Mouse (Mus musculus) forebrain, embryonic 15.5 days (tissue): ENCODE measurements around the gene Ptov1. TPM values are rescaled to one million over a fixed set of nuclear protein-coding genes. Genes with fewer than 3 reads are reported as not detected.
A peak's percentile ranks its signal among the peaks of the same experiment; 100 is the strongest.

Experiments used
- ATAC-seq: fragments of 200-750 bp; cut with Nextera tagmentation; replicated peaks from 2 replicates; pipeline ENCODE4 v1.8.0; 2017; ENCODE audit warnings: mild to moderate bottlenecking, moderate TSS enrichment, moderate library complexity
- H3K27ac ChIP-seq: fragments of 300-500 bp; sonication (generic); replicated peaks from 2 replicates; pipeline ENCODE4 v1.5.1; 2015; ENCODE audit warnings: mild to moderate bottlenecking, inconsistent platforms
- H3K27me3 ChIP-seq: fragments of 300-500 bp; sonication (generic); 2 replicates; pipeline ENCODE4 v1.6.1; 2015; ENCODE audit warnings: inconsistent platforms
- H3K36me3 ChIP-seq: fragments of 300-500 bp; sonication (generic); 2 replicates; pipeline ENCODE4 v1.6.1; 2015; ENCODE audit warnings: mild to moderate bottlenecking, inconsistent platforms
- H3K4me1 ChIP-seq: fragments of 300-500 bp; sonication (generic); 2 replicates; pipeline ENCODE4 v1.6.1; 2015; ENCODE audit warnings: inconsistent platforms
- H3K4me2 ChIP-seq: fragments of 300-500 bp; sonication (generic); replicated peaks from 2 replicates; pipeline ENCODE4 v1.6.1; 2015; ENCODE audit warnings: mild to moderate bottlenecking, inconsistent platforms
- H3K4me3 ChIP-seq: fragments of 300-500 bp; sonication (generic); 2 replicates; pipeline ENCODE4 v1.5.1; 2015; ENCODE audit warnings: mild to moderate bottlenecking, inconsistent platforms
- H3K9ac ChIP-seq: fragments of 300-500 bp; sonication (generic); replicated peaks from 2 replicates; pipeline ENCODE4 v1.6.1; 2015; ENCODE audit warnings: mild to moderate bottlenecking, inconsistent platforms
- H3K9me3 ChIP-seq: fragments of 300-500 bp; sonication (generic); 2 replicates; pipeline ENCODE4 v1.6.1; 2016; ENCODE audit warnings: inconsistent platforms
- WGBS: fragments of 180-500 bp; shearing (Covaris S2); methylation state at CpG from one replicate; pipeline ENCODE4 v1.1.7; 2015; ENCODE audit warnings: mixed read lengths; 5-methylcytosine and 5-hydroxymethylcytosine counted together
- polyA plus RNA-seq: library from polyadenylated mRNA; unstranded; fragments of >200 nt; fragmentation: Nextera tagmentation; extraction: Ambion mirVana; gene quantifications from 2 replicates; pipeline ENCODE4 v1.2.1, GENCODE M21; 2015

Gene Ptov1
- polyA plus RNA-seq, 1 experiment from 2014 or later: 618 TPM

DNA sequence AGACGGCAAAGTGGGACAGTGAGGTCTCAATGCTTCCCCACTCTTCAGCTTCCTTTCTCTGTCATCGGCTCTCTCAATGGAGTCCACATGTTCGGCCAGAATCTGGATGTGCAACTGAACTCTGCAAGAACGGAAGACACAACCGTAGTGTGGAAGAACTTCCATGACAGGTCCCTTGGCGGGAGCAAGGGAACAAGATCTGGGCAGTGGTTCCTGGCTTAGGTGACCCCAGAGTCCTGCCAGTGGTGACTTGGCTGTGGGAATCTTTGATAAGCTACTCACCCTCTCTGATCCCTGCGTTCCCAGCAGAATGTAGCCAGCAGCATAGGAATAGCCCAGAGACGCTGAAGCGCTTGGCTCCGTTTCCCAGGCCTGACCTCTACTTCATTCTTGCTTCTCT is 26.9 kb upstream of the Ptov1 start:
- Histone ChIP-seq H3K36me3 (peaks cover 16% of the 10 kb centered on the region; the same call in 1 of the 2 replicates), H3K4me3 (peak overlapping the region; percentile 77), H3K27me3 (no peaks in the 10 kb centered on the region), H3K9ac (peak overlapping the region; percentile 72), H3K4me2 (peak overlapping the region; percentile 73), H3K4me1 (peaks cover 62% of the 10 kb centered on the region), H3K9me3 (no peaks in the 10 kb centered on the region), H3K27ac (peak overlapping the region; percentile 99)
- WGBS: 23% methylated on average over 10 of the region's 10 CpGs
- no peak for ATAC-seq

DNA sequence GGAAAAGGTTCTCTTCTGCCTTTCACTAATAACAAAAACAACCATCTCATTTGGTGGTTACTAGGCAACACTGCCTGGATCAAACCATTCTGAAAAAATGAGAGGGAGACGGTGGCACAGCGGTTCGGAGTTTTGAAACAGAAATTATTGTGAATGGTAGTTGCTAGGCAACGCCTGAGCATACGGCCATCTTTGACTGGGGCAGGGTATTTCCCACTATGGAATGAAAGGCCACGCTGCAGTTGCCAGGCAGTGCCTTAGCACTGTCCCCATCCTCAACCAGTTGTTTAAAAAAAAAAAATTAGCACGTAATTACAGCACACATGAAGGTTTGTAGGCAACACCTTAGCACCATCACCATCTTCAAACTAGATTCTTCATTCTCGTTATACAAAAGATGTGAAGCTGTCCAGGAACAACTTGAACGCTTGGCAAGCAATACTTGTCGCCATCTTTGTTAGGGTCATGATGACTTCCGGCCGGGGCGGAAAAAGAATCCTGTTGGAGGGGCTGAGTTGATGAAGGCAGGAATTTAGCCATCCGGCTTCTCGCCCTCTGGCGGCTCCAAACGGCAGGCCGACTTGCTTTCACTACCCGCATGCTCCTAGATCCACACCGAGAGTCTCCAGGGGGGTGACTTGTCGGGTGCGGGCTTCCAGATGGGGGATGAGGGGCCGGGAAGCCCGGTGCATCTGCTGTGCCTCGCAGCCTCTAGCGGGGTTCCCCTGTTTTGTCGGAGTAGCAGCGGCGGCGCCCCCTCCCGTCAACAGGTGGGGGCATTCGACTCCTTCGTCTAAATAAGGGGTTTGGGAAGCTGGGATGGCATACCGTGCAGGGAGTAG is 26.2 kb upstream of the Ptov1 start, which contains the start of gene Fuz:
Fuz (plus strand) TSS at position 487 of the 842 bp plus-strand sequence.
- under 1% methylated on average over 34 of the region's 34 CpGs for WGBS
- Histone ChIP-seq H3K9ac (peak within 1 kb of the TSS; percentile 72), H3K36me3 (peaks cover 14% of the 10 kb centered on the region; the same call in 1 of the 2 replicates), H3K4me1 (peaks cover 62% of the 10 kb centered on the region), H3K9me3 (no peaks in the 10 kb centered on the region), H3K4me3 (peak within 1 kb of the TSS; percentile 77), H3K27me3 (no peaks in the 10 kb centered on the region), H3K4me2 (peak within 1 kb of the TSS; percentile 73), H3K27ac (peak within 1 kb of the TSS; percentile 99)
- ATAC-seq: peak; percentile 77

DNA sequence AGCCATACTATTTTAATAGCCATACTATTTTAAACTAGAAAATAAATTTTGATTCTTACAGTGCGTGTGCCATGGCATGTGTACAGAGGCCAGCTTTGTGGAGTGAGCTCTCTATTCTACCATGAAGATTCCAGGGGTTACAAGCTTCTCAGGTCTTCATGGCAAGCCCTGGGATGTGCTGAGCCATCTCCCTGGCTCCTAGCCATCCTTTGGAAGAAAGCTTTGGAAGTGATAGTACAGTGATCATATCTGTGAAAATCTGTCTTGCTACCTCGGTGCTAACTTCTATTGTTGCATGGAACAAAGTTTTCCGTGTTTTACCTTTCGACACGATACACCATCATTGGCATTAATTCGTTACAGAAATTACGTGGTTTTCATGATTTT is 25.6 kb upstream of the Ptov1 start:
- Histone ChIP-seq H3K36me3 (peaks cover 9% of the 10 kb centered on the region; the same call in 1 of the 2 replicates), H3K27me3 (no peaks in the 10 kb centered on the region), H3K4me1 (peaks cover 68% of the 10 kb centered on the region), H3K9me3 (no peaks in the 10 kb centered on the region), H3K4me2 (peak overlapping the region; percentile 73), H3K9ac (peak overlapping the region; percentile 19; the same call in 1 of the 2 replicates), H3K4me3 (peak overlapping the region; percentile 77), H3K27ac (peak overlapping the region; percentile 99)
- 15% methylated on average over 7 of the region's 7 CpGs for WGBS
- peak; percentile 14; the same call in 1 of the 2 replicates for ATAC-seq

DNA sequence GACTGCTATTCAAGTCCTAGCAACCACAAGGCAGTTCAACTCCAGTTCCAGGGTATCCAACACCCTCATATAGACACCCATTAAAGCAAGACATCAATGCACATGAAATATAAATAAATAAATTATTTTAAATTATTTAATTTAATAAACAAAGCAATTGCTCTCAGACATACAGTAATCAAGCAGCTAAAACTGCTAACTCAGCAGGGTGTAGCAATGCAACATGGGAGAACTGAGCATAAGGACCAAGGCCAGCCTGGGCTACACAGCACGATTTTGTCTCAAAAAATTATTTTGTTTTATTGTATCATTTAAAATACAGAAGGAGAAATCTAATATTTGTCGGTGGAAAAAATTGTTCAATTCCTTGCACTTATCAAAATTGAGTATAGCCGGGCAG is 24.6 kb upstream of the Ptov1 start:
- WGBS: 86% methylated on average over 3 of the region's 3 CpGs
- no peak overlapping the region for H3K4me2 ChIP-seq
- no peaks in the 10 kb centered on the region for H3K27me3 ChIP-seq
- peak overlapping the region; percentile 99 for H3K27ac ChIP-seq
- H3K9ac ChIP-seq: no peak overlapping the region
- ATAC-seq: no peak
- peaks cover 6% of the 10 kb centered on the region; the same call in 1 of the 2 replicates for H3K36me3 ChIP-seq
- peaks cover 76% of the 10 kb centered on the region for H3K4me1 ChIP-seq
- no peaks in the 10 kb centered on the region for H3K9me3 ChIP-seq
- no peak overlapping the region for H3K4me3 ChIP-seq

DNA sequence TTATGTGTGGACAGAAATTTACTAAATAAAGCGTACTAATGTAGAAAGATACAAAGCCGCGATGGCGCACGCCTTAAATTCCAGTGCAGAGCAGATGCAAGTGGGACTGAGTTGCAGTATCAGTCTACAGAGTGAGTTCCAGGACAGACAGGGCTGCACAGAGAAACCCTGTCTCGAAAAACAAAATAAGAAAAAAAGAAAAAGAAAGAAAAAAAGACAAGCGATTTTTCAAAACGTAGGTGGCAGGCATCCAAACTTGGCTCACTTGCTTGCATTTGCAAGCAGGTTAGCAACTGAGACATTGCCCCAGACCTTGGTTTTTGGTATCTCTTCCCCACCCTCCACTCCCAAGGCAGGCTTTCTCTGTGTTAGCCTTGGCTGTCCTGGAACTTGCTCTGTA is 23.6 kb upstream of the Ptov1 start:
- Histone ChIP-seq H3K27me3 (no peaks in the 10 kb centered on the region), H3K9ac (0 out of 2 replicates have a peak overlapping the region, but pooled peaks have one; percentile 28), H3K4me1 (peaks cover 76% of the 10 kb centered on the region), H3K27ac (peak overlapping the region; percentile 99), H3K4me3 (peak overlapping the region; percentile 63), H3K9me3 (no peaks in the 10 kb centered on the region), H3K4me2 (peak overlapping the region; percentile 79), H3K36me3 (peaks cover 7% of the 10 kb centered on the region)
- 3% methylated on average over 8 of the region's 8 CpGs for WGBS
- ATAC-seq: no peak

DNA sequence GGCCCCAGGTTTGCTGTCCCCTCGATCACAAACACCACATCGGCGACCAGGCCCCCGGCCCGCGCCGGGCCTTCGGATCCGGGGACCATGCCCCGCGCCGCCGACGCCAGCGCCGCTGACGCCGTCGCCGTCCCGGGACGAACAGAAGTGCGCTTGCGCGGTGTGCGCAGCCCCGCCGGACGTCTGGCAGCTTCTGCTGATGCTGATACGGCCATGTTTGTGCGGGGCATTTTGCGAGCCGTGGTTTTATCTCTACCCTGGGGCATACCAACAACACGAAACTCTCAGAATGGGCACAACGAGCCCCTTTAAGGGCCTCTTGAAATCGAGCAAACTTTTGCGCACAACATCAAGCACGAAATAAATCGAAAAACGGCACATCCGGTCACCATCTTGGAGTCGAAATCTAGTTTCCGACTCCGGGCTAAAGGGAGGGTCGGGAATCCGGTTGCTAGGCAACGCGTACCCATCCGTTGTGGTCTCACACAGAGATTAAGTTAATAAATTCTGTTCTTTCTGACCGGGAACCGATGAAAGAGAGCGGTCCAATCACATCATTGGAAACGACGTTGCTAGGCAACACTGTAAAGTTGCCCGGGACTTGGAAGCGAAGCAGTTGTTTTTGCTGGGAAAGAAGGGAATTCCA is 22.8 kb upstream of the Ptov1 start, which contains the start of gene Med25:
Med25 (minus strand) TSS at position 437 of the 646 bp plus-strand sequence.
- H3K4me3 ChIP-seq: peak within 1 kb of the TSS; percentile 63
- peaks cover 7% of the 10 kb centered on the region for H3K36me3 ChIP-seq
- ATAC-seq: peak; percentile 76
- peak within 1 kb of the TSS; percentile 99 for H3K27ac ChIP-seq
- no peaks in the 10 kb centered on the region for H3K27me3 ChIP-seq
- H3K4me1 ChIP-seq: peaks cover 72% of the 10 kb centered on the region
- peak within 1 kb of the TSS; percentile 79 for H3K9ac ChIP-seq
- under 1% methylated on average over 56 of the region's 56 CpGs for WGBS
- H3K4me2 ChIP-seq: peak within 1 kb of the TSS; percentile 79
- H3K9me3 ChIP-seq: no peaks in the 10 kb centered on the region

DNA sequence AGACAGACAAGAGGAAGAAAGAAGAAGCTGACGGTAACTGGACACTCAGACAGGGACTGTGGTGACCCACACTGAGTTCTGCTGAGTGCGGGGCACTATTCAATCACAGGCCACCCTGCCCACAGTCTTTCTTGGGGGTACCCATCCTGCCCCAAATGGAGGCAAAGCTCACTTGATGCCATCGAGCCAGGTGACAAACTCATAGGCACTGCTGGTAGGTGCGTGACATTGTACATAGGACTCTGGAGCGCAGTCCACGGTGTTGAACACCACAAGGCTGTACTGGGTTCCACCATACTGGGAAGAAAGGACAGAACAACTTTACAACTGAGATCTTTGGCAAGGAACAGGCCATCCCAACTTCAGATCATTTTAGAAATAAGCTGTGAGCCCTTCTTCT is 22.0 kb upstream of the Ptov1 start:
- H3K27me3 ChIP-seq: no peaks in the 10 kb centered on the region
- peaks cover 7% of the 10 kb centered on the region for H3K36me3 ChIP-seq
- H3K4me1 ChIP-seq: peaks cover 64% of the 10 kb centered on the region
- peak overlapping the region; percentile 79 for H3K4me2 ChIP-seq
- peak overlapping the region; percentile 99 for H3K27ac ChIP-seq
- no peaks in the 10 kb centered on the region for H3K9me3 ChIP-seq
- H3K4me3 ChIP-seq: peak overlapping the region; percentile 63
- ATAC-seq: no peak
- 10% methylated on average over 6 of the region's 6 CpGs for WGBS
- H3K9ac ChIP-seq: peak overlapping the region; percentile 79

DNA sequence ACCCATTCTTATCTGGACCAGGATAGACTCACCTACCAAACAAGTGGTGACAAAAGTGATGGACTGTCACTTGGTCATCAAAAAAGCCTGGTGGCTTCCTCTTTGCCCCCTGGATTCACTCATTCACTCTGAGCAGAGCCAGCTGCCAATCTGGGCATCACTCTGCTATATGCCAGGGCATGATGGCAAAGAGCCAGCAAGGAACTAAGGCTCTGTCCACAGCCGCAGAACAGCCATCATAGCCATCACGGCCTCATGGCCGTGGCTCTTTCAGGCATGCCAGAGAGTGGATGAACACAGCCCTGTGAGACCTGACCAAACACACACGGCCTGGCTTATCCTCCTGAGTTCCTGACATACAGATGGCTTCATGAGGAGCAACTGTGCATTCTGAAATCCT is 21.1 kb upstream of the Ptov1 start:
- WGBS: 36% methylated on average over 4 of the region's 4 CpGs
- H3K9me3 ChIP-seq: no peaks in the 10 kb centered on the region
- peaks cover 58% of the 10 kb centered on the region for H3K4me1 ChIP-seq
- peaks cover 9% of the 10 kb centered on the region for H3K36me3 ChIP-seq
- H3K4me3 ChIP-seq: peak overlapping the region; percentile 63
- H3K4me2 ChIP-seq: peak overlapping the region; percentile 79
- no peaks in the 10 kb centered on the region for H3K27me3 ChIP-seq
- ATAC-seq: no peak
- H3K27ac ChIP-seq: no peak overlapping the region
- peak overlapping the region; percentile 79 for H3K9ac ChIP-seq

DNA sequence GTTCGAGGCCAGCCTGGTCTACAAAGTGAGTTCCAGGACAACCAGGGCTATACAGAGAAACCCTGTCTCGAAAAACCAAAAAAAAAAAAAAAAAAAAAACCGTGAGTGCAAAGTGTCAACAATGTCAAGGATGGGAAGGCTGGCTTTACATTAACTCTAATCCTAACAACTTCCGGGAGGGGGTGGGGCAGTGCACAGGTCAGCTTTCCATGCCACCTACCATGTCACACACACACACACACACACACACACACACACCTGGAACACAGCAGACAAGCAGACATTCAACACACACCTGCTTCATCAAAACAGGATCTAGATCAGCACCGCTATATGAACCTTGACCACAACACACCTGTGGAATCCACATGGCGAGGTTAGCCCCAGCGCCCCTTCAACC is 20.6 kb upstream of the Ptov1 start:
- 89% methylated on average over 7 of the region's 7 CpGs for WGBS
- ATAC-seq: no peak
- H3K27me3 ChIP-seq: no peaks in the 10 kb centered on the region
- peak overlapping the region; percentile 63 for H3K4me3 ChIP-seq
- no peaks in the 10 kb centered on the region for H3K9me3 ChIP-seq
- H3K9ac ChIP-seq: no peak overlapping the region
- H3K4me1 ChIP-seq: peaks cover 56% of the 10 kb centered on the region
- H3K4me2 ChIP-seq: peak overlapping the region; percentile 79
- H3K36me3 ChIP-seq: peaks cover 13% of the 10 kb centered on the region
- H3K27ac ChIP-seq: no peak overlapping the region

DNA sequence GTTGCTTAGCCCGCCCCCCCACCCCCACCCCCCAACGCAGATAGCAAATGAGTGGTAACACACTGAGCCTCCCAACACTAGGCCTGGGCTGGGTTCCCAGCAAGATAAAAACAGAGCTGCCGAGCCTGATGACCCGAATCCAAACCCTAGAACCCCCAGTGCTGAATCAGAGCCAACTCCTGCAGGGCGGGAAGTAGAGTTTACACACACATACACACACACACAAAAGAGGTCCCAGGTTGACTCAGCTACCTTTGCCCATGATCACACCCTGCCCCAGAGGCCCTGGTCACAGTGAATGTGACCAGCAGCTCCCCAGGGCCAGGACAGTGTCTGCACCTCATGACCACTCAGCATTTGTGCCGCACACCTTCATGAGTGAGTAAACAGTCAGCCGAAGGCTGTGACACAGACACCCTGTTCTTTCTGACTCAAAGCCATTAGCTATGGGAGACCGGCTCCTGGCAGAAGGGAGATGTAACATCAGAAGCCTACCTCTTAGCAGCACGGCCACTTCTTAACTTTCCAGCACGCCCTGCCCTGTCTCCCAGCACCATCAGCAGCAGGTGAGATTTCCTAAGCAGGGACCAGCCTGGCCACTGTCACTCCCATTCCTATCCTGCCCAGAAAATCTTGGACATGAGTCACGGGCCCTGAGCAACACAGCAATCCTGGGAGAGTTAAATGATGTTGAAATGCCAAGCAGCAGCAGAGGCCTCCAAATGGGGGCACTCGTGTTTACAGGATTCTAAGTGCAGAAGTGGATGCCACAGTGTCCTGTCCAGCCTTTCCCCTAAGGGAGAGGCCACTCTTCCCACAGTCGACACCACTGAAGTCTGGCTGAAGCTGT is 18.9 kb upstream of the Ptov1 start:
- H3K4me1 ChIP-seq: peaks cover 39% of the 10 kb centered on the region

DNA sequence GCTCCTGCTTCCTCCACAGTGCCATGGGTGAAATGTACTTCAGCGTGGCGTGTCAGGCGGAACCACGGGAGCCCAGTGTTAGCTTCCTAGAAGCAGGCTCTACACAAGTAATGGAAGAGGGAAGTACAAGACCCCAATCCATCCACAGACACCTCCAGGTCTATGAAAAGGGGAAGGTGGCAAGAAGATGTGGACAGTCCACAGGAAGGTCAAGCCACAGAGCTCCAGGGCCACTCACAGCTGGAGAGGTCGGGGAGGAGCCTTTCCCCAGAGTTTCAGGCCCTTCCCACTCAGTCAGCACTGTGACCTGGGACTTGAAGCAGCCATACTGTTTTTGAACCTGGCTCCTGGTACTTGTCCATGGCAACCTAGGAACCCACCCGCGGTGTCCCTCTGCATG is 17.4 kb upstream of the Ptov1 start:
- Histone ChIP-seq H3K27me3 (no peaks in the 10 kb centered on the region), H3K27ac (no peak overlapping the region), H3K9me3 (no peaks in the 10 kb centered on the region), H3K36me3 (peaks cover 42% of the 10 kb centered on the region), H3K4me2 (no peak overlapping the region), H3K9ac (no peak overlapping the region), H3K4me3 (no peak overlapping the region), H3K4me1 (peaks cover 34% of the 10 kb centered on the region)
- ATAC-seq: no peak
- WGBS: 95% methylated on average over 7 of the region's 7 CpGs

More for the DNA sequence above, 18.9 kb upstream of the Ptov1 start:
- peaks cover 28% of the 10 kb centered on the region for H3K36me3 ChIP-seq
- H3K9ac ChIP-seq: no peak overlapping the region
- no peaks in the 10 kb centered on the region for H3K27me3 ChIP-seq
- no peak overlapping the region for H3K4me3 ChIP-seq
- H3K27ac ChIP-seq: 0 out of 2 replicates have a peak overlapping the region, but pooled peaks have one; percentile 2
- 75% methylated on average over 13 of the region's 13 CpGs for WGBS
- H3K9me3 ChIP-seq: no peaks in the 10 kb centered on the region
- ATAC-seq: no peak
- no peak overlapping the region for H3K4me2 ChIP-seq
